Mouse (Mus musculus) thymus, postnatal 4 days (tissue): Measurements from ENCODE around the gene Zmiz1.

ENCODE experiments used
- DNase-seq: peaks from one replicate; pipeline ENCODE4 v3.0.0; 2021

The Zmiz1 gene

GRCm38 (mm10) chr14:25456666-25457433 lies 2.1 kb upstream of the Zmiz1 start:
- DNase-seq: no peak

GRCm38 (mm10) chr14:25457434-25457957 lies 1.5 kb upstream of the Zmiz1 start:
- peak; percentile 95 for DNase-seq

- DNase-seq: peak; percentile 68
Observed at GRCm38 (mm10) chr14:25458111-25459015, 622 bp upstream of the Zmiz1 start.

GRCm38 (mm10) chr14:25459394-25459997 lies 511 bp downstream of the Zmiz1 start:
- DNase-seq: peak; percentile 88

- peak; percentile 79 for DNase-seq
Observed at GRCm38 (mm10) chr14:25459998-25460800, 1.2 kb downstream of the Zmiz1 start.

- DNase-seq: peak; percentile 71
Observed at GRCm38 (mm10) chr14:25460801-25461675, 2.1 kb downstream of the Zmiz1 start.

GRCm38 (mm10) chr14:25461676-25462385 lies 2.8 kb downstream of the Zmiz1 start:
- no peak for DNase-seq

GRCm38 (mm10) chr14:25462975-25463374 lies 4.0 kb downstream of the Zmiz1 start:
- DNase-seq: no peak

- DNase-seq: no peak
Observed at GRCm38 (mm10) chr14:25463919-25464318, 4.9 kb downstream of the Zmiz1 start.

- DNase-seq: no peak
Observed at GRCm38 (mm10) chr14:25464611-25465307, 5.8 kb downstream of the Zmiz1 start.

- peak; percentile 20 for DNase-seq
Observed at GRCm38 (mm10) chr14:25466361-25466760, 7.4 kb downstream of the Zmiz1 start.

GRCm38 (mm10) chr14:25467911-25468668 lies 9.1 kb downstream of the Zmiz1 start:
- DNase-seq: no peak

GRCm38 (mm10) chr14:25468891-25469529 lies 10.0 kb downstream of the Zmiz1 start:
- peak; percentile 20 for DNase-seq

- no peak for DNase-seq
Observed at GRCm38 (mm10) chr14:25470224-25470805, 11.3 kb downstream of the Zmiz1 start.

- peak; percentile 44 for DNase-seq
Observed at GRCm38 (mm10) chr14:25471035-25471434, 12.1 kb downstream of the Zmiz1 start.

GRCm38 (mm10) chr14:25472096-25472861 lies 13.3 kb downstream of the Zmiz1 start:
- DNase-seq: peak; percentile 32

- peak; percentile 74 for DNase-seq
Observed at GRCm38 (mm10) chr14:25472981-25473649, 14.1 kb downstream of the Zmiz1 start.
